Mouse (Mus musculus) left cerebral cortex, adult 8-10 months (tissue): ENCODE measurements around the gene Trpc3. TPM values are rescaled to one million over a fixed set of nuclear protein-coding genes. Genes with fewer than 3 reads are reported as not detected.
"Not testable (repeated sequence)": the region's sequence is repeated elsewhere in the genome, so short reads cannot be mapped to it uniquely, and the experiment has no call there.

Experiments
- DNase-seq, 2 experiments: peaks; one replicate each; pipeline ENCODE4 v3.0.0; 2022; ENCODE audit warnings: low spot score in 2 of 2
- total RNA-seq, 4 experiments: library from RNA; stranded (reverse); gene quantifications; 2 replicates each; pipeline ENCODE4 v1.2.4; 2022

The Trpc3 gene
- total RNA-seq, 4 experiments from 2014 or later, result 13.8 to 32.3 (median 19.6) TPM

DNA sequence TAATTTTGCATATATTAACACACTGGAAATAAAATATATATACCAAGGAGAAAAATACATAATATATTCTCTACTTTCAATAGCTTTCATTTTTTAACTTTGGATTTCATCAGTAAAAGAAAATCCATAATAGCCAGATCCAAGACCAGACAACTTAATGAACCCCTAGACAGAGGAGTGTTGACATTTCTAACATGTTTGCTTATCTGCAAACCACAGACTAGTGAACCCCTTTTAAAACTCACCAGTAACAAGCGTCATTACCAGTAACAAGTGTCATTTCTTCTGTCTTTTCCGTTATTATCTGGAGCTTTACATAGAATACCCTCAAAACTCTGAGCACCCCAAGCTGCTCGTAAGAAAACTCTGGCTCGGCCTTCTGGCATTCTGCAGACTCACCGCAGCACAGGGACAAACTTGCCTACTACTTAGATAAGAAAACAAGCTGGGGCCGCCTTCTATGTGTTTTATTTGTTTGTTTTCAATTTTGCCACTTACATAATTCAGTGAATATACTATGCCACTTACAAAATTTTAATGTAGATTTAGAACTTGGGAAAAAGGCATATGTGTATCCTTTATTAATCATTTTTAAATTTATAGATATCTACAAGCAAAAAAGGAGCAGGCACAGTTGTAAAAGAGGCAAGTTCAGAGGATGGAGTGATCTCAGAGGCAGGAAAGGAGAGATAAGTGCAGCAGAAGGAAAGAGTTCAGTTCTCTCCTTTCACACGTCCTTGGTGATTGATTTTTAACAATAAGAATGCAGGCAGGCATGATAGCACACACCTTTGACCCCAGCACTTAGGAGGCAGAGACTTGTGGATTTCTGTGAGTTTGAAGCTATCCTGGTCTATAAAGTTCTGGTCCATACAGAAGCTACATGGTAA, 83.8 kb downstream of the Trpc3 start:
- DNase-seq, result no peak

- not testable (repeated sequence) for DNase-seq
These were observed 90.2 kb downstream of the Trpc3 start for GRCm38 (mm10) chr3:36599773-36600172.

DNA sequence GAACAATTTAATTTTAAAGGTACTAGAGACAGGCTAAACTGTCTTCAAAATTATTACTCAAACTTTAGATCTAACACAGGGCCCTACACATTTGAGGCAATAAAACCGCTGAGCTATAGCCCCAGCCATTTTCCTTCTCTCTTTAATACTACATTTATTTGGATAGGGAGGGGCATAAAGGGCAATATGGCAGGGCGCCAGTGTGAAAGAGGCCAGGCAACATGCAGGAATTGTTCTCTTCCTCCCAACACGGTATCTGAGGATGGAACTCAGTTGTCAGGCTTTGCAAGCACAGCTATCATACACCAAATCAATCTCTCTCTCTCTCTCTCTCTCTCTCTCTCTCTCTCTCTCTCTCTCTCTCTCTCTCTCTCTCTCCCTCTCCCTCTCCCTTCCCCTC, 91.2 kb downstream of the Trpc3 start:
- no peak for DNase-seq

DNA sequence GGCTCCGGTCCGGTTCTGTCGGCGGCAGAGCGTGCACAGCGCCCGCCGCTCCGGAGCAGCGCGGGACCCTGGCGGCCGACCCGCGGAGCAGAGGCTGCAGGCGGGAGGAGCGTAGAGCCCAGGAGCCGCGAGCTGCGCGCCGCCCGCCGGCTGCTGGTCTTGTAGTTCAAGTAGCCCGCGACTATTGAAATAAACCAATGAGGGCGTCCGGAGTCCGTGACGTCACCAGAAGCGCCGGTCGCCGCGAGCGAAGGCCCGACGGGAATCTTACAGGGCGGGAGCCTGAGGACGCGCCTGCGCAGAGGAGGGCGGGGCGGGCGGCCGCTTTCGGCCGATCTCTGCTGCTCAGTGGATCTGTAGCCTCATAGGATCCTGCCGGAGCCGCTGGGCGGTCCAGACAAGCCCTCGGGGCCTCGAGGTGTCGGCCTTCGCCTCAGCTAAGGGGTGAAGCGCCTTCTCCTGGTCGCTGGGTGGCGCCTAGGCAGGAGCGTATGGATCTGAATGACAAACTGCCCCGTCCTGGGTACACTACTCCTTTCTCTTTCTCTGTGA, 118.1 kb downstream of the Trpc3 start, which contains the start of gene Ccna2:
TSS of gene Ccna2 (minus strand) at position 324 of the 552 bp plus-strand sequence.
- DNase-seq, result peak; percentile 92 to 98

- DNase-seq, result no peak
These were observed 118.6 kb downstream of the Trpc3 start for GRCm38 (mm10) chr3:36571361-36571826.

Other genes starting within 250 kb of the Trpc3 start
- gene Anxa5, start 214.3 kb downstream of the Trpc3 start, total RNA-seq, result 10 to 100 TPM; 71.4 to 98.2 (median 85.5) TPM
- gene 1810062G17Rik, start 214.2 kb downstream of the Trpc3 start, total RNA-seq, result under 1 TPM in 1 of 4 experiments, not detected in 3; 0.50 TPM
- gene Gm11549, start 168.4 kb downstream of the Trpc3 start, total RNA-seq, result 10 to 100 TPM; 24.5 to 30.0 (median 28.1) TPM
- 10 to 100 TPM; 40.6 to 42.9 (median 40.8) TPM for gene Exosc9, start 137.6 kb downstream of the Trpc3 start, total RNA-seq
- gene Ccna2, start 118.0 kb downstream of the Trpc3 start, total RNA-seq, result 1 to 10 TPM in 3 of 4 experiments, under 1 TPM in 1; 0.99 to 1.4 (median 1.1) TPM
- gene Bbs7, start 76.7 kb downstream of the Trpc3 start, total RNA-seq, result 10 to 100 TPM; 15.3 to 18.1 (median 17.0) TPM
- 100 to 1,000 TPM in 3 of 4 experiments, 10 to 100 TPM in 1; 98.9 to 128 (median 113) TPM for gene 4932438A13Rik, start 172.9 kb upstream of the Trpc3 start, total RNA-seq